Mouse (Mus musculus): ENCODE results near the gene B130006D01Rik. TPM values are rescaled to one million over a fixed set of nuclear protein-coding genes. Genes with fewer than 3 reads are reported as not detected.

B130006D01Rik gene
- total and polyA plus RNA-seq, 3 experiments, result 0.10 to 0.38 (median 0.15) TPM

DNA sequence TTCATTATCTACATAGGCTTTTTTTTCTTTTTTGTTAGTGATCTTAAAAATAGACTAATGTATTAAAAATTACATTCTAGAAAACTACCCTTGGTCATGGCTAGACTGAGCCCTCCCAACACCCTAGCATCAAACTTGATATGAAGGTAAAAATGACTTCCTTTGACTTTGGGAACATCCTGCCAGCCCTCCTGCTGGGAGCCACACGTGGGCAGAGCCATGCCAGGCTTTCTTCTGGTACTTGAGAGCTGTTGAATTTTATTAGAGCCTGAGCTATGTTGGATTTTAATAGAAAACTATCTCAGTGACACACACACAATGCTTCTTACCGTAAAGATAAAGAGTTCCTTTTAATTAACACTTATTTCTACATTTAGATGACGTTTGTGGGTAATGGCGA, 23.4 kb downstream of the B130006D01Rik start:
- Histone ChIP-seq H3K36me3 (replicated peaks in 1 of 2; ENCODE audit: control insufficient read depth in 1 of 2, insufficient read depth in 1 of 2, low read length in 1 of 2) (peaks cover 13 to 43% of the 10 kb centered on the region in 2 experiments), H3K79me2 (replicated peaks; ENCODE audit: control insufficient read depth, extremely low read depth, insufficient read depth, poor library complexity, severe bottlenecking) (peaks cover 5% of the 10 kb centered on the region; the same call in 1 of the 2 replicates), H3K4me3 (replicated peaks in 1 of 3; ENCODE audit: low read depth in 2 of 3, low read length in 2 of 3, poor library complexity in 1 of 3) (no peak overlapping the region), H3K4me1 (ENCODE audit: control insufficient read depth in 1 of 2, insufficient read depth in 2 of 2) (peaks cover 0 to 12% of the 10 kb centered on the region in 2 experiments; a peak in 2 of 4 replicates), H3K9me3 (replicated peaks; ENCODE audit: low read length) (no peaks in the 10 kb centered on the region), H3K27me3 (replicated peaks) (no peaks in the 10 kb centered on the region), H3K9ac (ENCODE audit: insufficient read depth, low read depth) (no peak overlapping the region), H3K4me2 (ENCODE audit: insufficient read depth, low read depth, poor library complexity, severe bottlenecking) (no peak overlapping the region), H3K27ac (ENCODE audit: insufficient read depth, low read depth) (no peak overlapping the region)
- DNase-seq (ENCODE audit: extremely low read depth), result no peak
- TF ChIP-seq UBTF (IDR thresholded peaks at IDR 0.05; ENCODE audit: low read depth, low read length) (no peak), RAD21 (IDR thresholded peaks at IDR 0.05; ENCODE audit: low read depth, low read length) (no peak), TCF12 (IDR thresholded peaks at IDR 0.05; ENCODE audit: low read depth, low read length) (no peak), CTCF (conservative IDR thresholded peaks at IDR 0.05 in 1 of 2, IDR thresholded peaks at IDR 0.05 in 1 of 2; ENCODE audit: low read depth in 2 of 2, low read length in 2 of 2) (no peak), PAX5 (IDR thresholded peaks at IDR 0.05; ENCODE audit: low read length) (no peak), POLR2A (IDR thresholded peaks at IDR 0.05; ENCODE audit: low read depth, low read length) (no peak), BHLHE40 (IDR thresholded peaks at IDR 0.05; ENCODE audit: low read depth, low read length) (no peak), HCFC1 (IDR thresholded peaks at IDR 0.05; ENCODE audit: low read depth, low read length) (no peak), RCOR1 (conservative IDR thresholded peaks at IDR 0.05; ENCODE audit: low read depth, low read length) (no peak), POLR2AphosphoS2 (IDR thresholded peaks at IDR 0.05; ENCODE audit: low read depth, low read length) (no peak), IRF4 (IDR thresholded peaks at IDR 0.05; ENCODE audit: low read depth, low read length) (no peak)
- in situ Hi-C loops (cut with MboI; ENCODE audit: low pct_ligation_motif_present, low pct_unique_long_range_greater_than_20kb, low sequenced_read_pairs) (no loop called here), dilution Hi-C loops (cut with MboI; ENCODE audit: extremely low pct_ligation_motif_present, extremely low pct_unique_long_range_greater_than_20kb, low sequenced_read_pairs) (no loop called here)

- Histone ChIP-seq H3K9me3 (replicated peaks; ENCODE audit: low read length) (no peaks in the 10 kb centered on the region), H3K79me2 (replicated peaks; ENCODE audit: control insufficient read depth, extremely low read depth, insufficient read depth, poor library complexity, severe bottlenecking) (peaks cover 5% of the 10 kb centered on the region; the same call in 1 of the 2 replicates), H3K9ac (ENCODE audit: insufficient read depth, low read depth) (no peak overlapping the region), H3K27ac (ENCODE audit: insufficient read depth, low read depth) (no peak overlapping the region), H3K4me1 (ENCODE audit: control insufficient read depth in 1 of 2, insufficient read depth in 2 of 2) (peaks cover 0 to 12% of the 10 kb centered on the region in 2 experiments; a peak in 2 of 4 replicates), H3K4me2 (ENCODE audit: insufficient read depth, low read depth, poor library complexity, severe bottlenecking) (no peak overlapping the region), H3K4me3 (replicated peaks in 1 of 3; ENCODE audit: low read depth in 2 of 3, low read length in 2 of 3, poor library complexity in 1 of 3) (no peak overlapping the region), H3K27me3 (replicated peaks) (no peaks in the 10 kb centered on the region), H3K36me3 (replicated peaks in 1 of 2; ENCODE audit: control insufficient read depth in 1 of 2, insufficient read depth in 1 of 2, low read length in 1 of 2) (peaks cover 20 to 52% of the 10 kb centered on the region in 2 experiments)
- in situ Hi-C loops (cut with MboI; ENCODE audit: low pct_ligation_motif_present, low pct_unique_long_range_greater_than_20kb, low sequenced_read_pairs), result no loop called here
- TF ChIP-seq CHD1 (IDR thresholded peaks at IDR 0.05; ENCODE audit: low read depth, low read length) (no peak), JUN (IDR thresholded peaks at IDR 0.05; ENCODE audit: insufficient read depth, low read depth, low read length) (no peak), SIN3A (IDR thresholded peaks at IDR 0.05; ENCODE audit: low read length) (no peak), TCF12 (IDR thresholded peaks at IDR 0.05; ENCODE audit: low read depth, low read length) (no peak), ZC3H11A (IDR thresholded peaks at IDR 0.05; ENCODE audit: low read depth, low read length) (no peak), ZMIZ1 (IDR thresholded peaks at IDR 0.05; ENCODE audit: low read depth, low read length) (no peak), TBP (conservative IDR thresholded peaks at IDR 0.05; ENCODE audit: low read depth, low read length) (no peak), BHLHE40 (IDR thresholded peaks at IDR 0.05; ENCODE audit: low read depth, low read length) (no peak), ETS1 (conservative IDR thresholded peaks at IDR 0.05; ENCODE audit: low read depth, low read length) (no peak), KAT2A (IDR thresholded peaks at IDR 0.05; ENCODE audit: insufficient replicate concordance, low read length) (no peak), POLR2AphosphoS2 (IDR thresholded peaks at IDR 0.05; ENCODE audit: low read depth, low read length) (no peak), NELFE (IDR thresholded peaks at IDR 0.05; ENCODE audit: low read depth, low read length) (no peak), RCOR1 (conservative IDR thresholded peaks at IDR 0.05; ENCODE audit: low read depth, low read length) (no peak), UBTF (IDR thresholded peaks at IDR 0.05; ENCODE audit: low read depth, low read length) (no peak), POLR2A (IDR thresholded peaks at IDR 0.05; ENCODE audit: low read depth, low read length) (no peak), HCFC1 (IDR thresholded peaks at IDR 0.05; ENCODE audit: low read depth, low read length) (no peak), MEF2A (IDR thresholded peaks at IDR 0.05; ENCODE audit: borderline replicate concordance, low read depth, low read length) (no peak), RAD21 (IDR thresholded peaks at IDR 0.05; ENCODE audit: low read depth, low read length) (no peak), ZKSCAN1 (IDR thresholded peaks at IDR 0.05; ENCODE audit: borderline replicate concordance, low read depth, low read length) (no peak)
- DNase-seq (ENCODE audit: extremely low read depth), result no peak
- dilution Hi-C loops (cut with MboI; ENCODE audit: extremely low pct_ligation_motif_present, extremely low pct_unique_long_range_greater_than_20kb, low sequenced_read_pairs), result no loop called here
Observed at GRCm38 (mm10) chr11:95748331-95748730, 24.9 kb downstream of the B130006D01Rik start.

Measured in CH12.LX (cell line).